Mouse (Mus musculus) bone marrow, adult 2 months (tissue): ENCODE measurements around the gene Apopt1.
"Not testable (repeated sequence)": the region's sequence is repeated elsewhere in the genome, so short reads cannot be mapped to it uniquely, and the experiment has no call there.

Experiments used
- CTCF ChIP-seq: fragments of 200-500 bp; IDR thresholded peaks from 2 replicates; pipeline ENCODE4 v1.5.1; 2011; ENCODE audit warnings: low read length, control low read depth; ENCODE audit not compliant: control insufficient read depth, insufficient read depth
- POLR2A ChIP-seq: fragments of 200-500 bp; IDR thresholded peaks from 2 replicates; pipeline ENCODE4 v1.6.1; 2011; ENCODE audit warnings: low read depth, mild to moderate bottlenecking, control low read depth, low read length, borderline replicate concordance; ENCODE audit not compliant: control insufficient read depth

GRCm38 (mm10) chr12:111713880-111714279, 819 bp downstream of the Apopt1 start:
- TF ChIP-seq CTCF, POLR2A: not testable (repeated sequence)
